Mouse (Mus musculus) thymus, postnatal 36 days (tissue): Measurements from ENCODE around the gene Mme.

Experiments
- DNase-seq, 2 experiments: peaks; one replicate each; pipeline ENCODE4 v3.0.0; 2022; ENCODE audit warnings: mixed read lengths in 2 of 2

Gene Mme

DNA sequence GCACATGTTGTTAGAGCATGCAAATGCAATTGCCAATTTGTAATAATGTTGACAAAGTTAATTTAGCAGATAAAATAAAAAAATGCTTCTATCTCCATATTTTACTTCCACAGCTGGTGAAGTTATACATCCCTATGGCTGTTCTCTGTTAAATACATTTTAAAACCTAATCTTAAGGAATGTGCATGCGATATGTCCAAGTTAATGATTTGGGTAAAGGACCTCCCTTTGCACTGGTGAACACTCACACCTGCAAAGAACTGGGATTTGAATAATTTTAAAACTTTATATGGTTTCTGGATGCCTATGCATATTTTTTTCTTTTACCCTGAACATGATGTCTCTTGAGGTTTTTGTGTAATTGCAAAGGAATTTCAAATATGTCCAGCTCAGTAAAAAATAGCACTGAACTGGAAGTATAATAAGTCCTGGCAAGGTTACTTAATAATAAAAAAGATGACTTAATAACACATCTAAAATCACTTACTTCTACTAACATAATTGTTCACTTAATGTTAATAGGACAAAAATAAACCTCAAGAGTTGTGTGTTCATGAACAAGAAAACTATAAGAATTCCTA lies 110.4 kb downstream of the Mme start:
- no peak for DNase-seq

DNA sequence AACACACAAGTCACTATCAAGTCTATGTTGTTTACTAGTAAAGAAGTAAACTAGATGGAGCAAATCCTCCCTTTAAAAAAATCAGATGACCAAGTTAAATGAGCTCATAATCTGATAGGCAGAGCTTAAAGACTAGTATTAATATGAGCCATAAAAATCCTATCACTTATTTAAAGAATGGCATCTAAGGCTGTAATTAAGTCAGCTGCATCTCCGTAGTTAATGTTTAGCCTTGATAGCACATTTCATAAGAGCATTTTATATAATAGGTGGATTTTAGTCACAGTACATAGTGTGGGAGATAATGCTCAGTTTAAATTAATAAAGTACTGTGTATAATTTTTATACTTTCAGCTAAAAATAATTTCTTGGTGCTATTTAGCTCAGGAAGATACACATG lies 118.2 kb downstream of the Mme start:
- no peak for DNase-seq

DNA sequence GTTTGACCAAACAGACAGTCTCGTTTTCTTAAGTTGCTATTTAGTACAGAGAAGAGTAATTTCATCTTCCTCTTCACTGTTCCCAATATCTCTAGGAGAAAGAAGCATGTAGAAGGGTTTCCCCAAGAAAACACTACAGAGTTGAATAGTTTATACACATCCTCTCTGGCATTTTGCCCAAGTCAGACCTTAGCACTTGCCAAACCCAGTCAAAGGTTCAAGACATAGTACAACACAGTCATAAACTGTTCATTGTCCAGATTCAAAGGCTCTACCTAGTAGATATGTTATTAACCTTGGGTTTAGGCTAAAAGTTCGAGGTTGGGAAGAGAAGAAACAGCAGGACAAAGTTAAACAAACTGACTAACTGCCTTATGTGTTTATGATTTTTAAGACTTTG lies 143.7 kb downstream of the Mme start:
- DNase-seq, result no peak

DNA sequence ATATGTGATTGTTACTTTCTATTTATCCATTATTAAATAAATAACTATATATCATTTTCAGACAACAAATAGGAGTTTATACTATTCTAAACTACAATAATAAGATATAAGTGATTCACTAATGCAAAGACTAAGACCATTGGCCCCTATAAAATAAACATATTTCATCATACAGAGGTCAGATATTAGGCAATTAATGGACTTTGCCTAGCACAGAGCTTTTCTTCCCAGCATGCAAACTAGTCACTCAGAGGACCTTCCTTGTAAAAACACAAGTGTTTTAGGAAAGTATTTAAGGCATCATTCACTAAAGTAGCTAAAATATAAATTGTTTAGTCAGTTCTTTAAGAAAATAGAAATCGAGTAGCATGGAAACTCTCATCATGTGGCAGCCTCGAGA lies 149.4 kb downstream of the Mme start:
- DNase-seq, result no peak

DNA sequence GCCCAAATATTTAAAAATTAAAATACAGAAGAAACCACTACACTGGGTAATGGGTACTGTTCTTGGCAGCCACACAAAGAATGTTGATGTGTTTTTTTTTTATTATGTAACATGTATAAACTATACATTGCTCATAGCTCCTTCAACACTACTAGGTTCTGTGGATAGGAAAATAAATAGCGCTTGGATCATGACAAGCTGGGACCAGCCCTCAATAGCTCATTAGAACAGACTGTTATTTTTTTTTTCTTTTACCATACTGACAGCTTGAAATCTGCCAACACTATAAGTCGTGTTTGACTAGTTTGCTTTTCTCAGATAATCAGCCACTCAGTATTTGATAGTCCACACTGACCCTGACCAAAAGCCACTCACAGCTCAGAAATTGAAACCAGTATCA lies 150.0 kb downstream of the Mme start:
- no peak for DNase-seq

DNA sequence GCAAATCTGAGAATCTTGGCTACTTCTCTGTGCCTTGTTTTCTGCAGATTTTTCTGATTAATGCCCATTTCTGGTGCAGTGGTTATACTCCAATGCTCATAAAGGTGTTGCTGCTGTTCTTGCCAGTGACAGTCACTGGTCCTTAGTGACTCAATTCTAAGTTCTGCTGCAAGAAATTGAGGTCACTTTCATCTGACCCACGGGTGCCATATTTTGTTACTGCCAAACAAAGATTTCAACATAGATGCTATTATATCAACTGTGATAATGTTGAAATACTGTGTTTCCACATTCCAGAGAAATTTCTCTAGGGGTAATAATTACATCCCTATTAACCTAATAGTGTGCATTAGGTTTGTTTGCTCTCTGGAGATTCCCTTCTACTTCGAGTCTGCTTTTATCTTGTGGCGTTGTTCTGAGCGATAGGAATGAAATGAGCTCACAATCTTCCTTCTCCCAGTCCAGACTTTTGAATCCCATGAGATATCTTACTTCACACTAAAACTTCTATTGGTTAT lies 153.1 kb downstream of the Mme start:
- DNase-seq, result no peak

DNA sequence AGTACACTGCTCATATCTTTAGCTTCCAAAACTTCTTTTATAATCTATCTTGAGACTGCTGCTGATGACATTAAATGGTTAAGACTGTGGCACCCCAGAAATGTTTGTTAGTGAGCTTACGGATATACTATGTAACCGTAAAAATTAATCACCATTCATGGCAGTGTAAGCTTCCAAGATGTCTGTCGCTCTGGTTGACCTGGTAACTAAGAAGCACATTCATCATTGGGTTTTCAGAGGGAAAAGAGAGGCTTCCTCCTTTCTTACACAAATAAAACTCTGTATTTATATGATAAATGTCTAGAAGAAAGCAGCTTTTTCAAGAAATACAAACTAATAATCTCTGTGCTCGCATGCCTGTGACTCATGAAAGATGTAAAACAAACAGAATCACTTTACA lies 156.8 kb downstream of the Mme start:
- no peak for DNase-seq

DNA sequence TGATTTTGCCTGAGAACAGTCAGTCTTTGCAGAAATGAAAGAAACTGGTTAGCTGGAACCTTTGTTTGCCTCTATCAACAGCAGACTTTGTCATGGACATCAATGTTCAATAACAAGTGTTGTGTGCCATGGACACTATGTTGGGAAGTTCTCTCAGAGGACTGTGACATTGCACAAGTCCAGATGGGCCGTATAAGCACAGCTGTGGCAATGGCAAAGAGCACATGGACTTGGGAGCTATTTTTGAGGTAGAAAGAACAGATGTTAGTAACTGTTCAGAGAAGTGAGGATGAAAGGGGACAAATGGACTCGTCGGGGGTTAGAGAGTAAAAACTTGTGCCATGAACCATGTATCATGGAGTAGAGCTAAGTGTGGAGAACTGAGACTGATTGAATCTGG lies 165.1 kb downstream of the Mme start:
- DNase-seq, result no peak

DNA sequence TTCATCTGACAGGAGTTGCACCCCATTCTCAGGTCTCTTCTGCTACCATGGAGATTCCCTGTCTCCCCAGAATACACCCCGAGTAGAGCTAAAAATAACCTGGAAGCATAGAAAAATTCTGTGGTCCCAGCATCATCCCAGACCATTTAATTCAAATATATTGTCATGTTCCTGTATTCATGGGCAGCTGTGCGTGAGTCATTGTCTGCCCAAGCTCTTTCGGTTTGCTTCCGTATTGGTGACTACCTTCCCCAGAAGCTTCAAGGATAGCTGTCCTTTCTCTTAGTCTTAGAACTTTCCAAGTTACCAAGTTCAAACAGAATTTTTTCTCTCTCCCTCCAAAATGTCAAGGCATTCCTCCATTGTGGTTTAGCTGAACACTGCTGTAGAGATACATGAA lies 169.7 kb downstream of the Mme start:
- DNase-seq, result no peak

DNA sequence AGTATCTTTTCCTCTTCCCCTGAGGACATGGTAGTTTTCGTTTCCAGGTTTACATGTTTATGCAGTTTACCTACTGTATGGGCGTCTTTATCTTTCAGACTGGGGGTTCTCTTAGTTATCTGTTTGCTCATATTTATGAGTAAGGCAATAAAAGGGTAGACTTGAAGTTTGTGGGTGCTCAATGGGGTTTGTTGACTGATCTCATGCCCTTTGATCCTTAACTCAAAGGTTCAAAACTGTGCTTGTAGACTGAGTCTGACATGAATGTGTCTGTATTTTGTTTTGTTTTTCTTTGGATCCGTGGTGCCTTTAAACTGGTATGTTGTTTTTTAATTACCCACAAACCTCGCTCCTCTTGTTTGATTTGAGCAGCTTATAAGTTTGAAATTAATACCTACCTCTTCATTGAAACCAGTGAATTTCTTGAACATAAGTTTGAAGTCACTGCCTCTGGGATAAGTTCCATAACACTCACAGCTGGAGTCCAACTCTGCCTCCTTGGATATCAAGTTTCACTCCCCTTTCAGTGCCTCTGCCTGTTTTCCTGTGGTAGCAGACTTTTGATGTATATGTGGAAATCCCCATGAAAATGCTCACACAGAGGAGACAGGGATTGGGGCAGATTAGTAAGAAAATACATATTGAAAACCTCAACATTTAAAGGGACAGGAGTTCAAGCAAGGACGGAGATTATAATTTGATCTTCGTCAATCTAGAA lies 171.0 kb downstream of the Mme start:
- DNase-seq, result no peak

DNA sequence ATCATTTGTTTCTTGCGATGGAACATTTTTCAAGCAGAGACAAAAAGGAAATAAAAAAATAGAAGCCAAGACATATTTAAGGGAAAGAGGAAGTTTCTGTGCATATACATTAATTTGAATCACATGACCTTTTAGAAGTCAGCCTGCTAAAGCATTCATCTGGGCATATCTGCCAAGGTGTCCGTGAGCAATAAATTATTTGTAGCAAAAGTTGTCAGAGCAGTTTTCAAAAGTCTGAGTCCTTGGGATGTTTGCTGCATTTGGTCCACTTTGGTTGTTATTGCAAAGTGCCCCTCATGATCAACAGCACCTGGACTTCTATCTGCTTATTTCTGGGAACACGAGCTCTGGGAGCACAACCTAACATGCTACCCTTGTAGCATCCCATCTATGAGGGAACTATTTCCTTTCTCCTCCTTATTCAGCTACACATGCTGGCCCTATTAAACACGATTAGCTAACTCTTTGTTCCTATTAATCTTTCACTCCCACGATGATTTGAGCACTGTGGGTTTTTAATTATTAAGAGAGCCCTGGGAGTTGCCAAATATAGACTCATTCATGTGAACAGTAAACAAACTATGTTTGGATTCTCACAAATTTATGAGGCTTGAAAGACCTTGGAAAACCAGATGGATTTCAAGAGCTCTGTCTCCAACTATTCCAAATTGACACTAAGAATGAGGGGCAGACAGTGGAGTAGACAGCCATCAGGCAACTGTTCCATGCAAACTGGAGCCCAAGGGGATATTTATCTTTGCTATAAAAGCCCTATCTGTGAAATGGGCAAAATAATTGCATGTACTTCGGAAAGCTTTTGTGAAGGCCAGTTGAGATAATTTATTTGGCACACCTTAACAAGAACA lies 171.9 kb downstream of the Mme start:
- no peak for DNase-seq

DNA sequence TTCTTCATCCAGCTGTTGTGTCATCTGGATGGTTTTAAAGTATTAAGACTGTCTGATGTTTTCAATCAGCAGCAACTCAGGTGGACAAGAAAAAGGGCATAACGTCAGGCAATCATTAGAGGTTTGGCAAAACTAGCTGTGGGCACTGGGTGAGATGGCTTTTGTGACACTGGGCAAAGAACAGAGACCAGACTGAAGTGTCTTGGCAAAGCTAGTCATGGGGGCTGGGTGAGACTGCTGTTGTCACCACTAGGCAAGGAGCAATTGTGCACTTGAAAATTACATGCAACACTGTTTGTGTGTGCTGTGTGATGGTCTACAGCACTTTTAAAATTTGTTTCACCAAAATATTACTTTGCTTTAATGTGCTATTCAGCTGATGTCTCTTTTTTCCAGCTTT lies 175.9 kb downstream of the Mme start:
- DNase-seq, result no peak

DNA sequence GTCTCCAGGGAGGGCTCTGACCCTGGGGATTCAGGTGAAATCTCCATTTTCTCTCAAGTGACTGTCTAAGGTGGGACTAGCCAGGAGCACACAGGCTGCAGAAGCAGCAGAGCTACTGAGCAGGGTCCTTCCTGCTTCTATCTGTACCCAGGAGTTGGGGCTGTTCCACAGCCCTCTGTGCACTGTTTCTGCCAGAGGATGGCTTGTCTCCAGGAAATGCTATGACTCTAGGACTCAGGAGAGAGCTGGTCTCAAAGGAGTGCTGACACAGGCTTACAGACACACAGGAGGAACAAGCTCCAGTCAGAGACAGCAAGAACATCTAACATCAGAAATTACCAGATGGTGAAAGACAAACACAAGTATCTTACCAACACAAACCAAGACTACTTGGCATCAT lies 176.4 kb downstream of the Mme start:
- DNase-seq, result no peak

DNA sequence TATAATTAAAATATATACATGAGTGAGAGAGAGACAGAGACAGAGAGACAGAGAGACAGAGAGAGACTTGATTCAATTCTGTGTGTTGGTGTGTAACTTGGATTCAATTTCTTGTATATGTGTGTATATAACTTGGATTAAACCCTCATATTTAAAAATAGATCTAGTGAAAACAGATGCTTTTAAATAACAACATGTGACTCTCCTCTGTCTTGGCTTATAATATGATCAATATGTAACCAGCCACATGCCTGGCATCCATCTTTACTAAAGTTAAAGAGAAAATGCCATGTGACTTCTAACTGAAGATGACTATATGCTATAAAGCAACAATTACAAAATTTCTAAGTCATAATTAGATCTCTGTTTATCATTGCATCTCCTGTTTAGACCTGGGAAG lies 182.2 kb downstream of the Mme start:
- no peak for DNase-seq
